8 mouse cellular contexts compared by ENCODE assay signal in genomic region chr4:21766171-21766862, GRCm38 (mm10). TPM values are rescaled to one million over a fixed set of nuclear protein-coding genes. Genes with fewer than 3 reads are reported as not detected.
DNase-seq lines count a peak whose midpoint lies in the region; ATAC-seq lines count a peak whose summit lies in the region.

No protein-coding gene starts in this region.

- H3K9me3 ChIP-seq in neural tube, embryonic 11.5 days (ENCODE audit: control insufficient read depth, low read length) = no peaks in the 10 kb centered on the region
- no peaks in the 10 kb centered on the region for H3K9me3 ChIP-seq in hindbrain, embryonic 14.5 days (ENCODE audit: control insufficient read depth, low read length)
- no peaks in the 10 kb centered on the region for H3K9me3 ChIP-seq in midbrain, embryonic 10.5 days (replicated peaks)

- H3K4me1 ChIP-seq in neural tube, embryonic 11.5 days (ENCODE audit: control insufficient read depth, insufficient read depth, low read length) = no peaks in the 10 kb centered on the region; the same call in 1 of the 2 replicates
- H3K4me1 ChIP-seq in hindbrain, embryonic 14.5 days (replicated peaks; ENCODE audit: control insufficient read depth, insufficient read depth, low read length) = no peaks in the 10 kb centered on the region
- peaks cover 9% of the 10 kb centered on the region for H3K4me1 ChIP-seq in midbrain, embryonic 10.5 days

- no peak overlapping the region for H3K27ac ChIP-seq in neural tube, embryonic 11.5 days (ENCODE audit: low read depth, low read length)
- peak overlapping the region; percentile 10 for H3K27ac ChIP-seq in hindbrain, embryonic 14.5 days
- H3K27ac ChIP-seq in midbrain, embryonic 10.5 days (replicated peaks) = peak overlapping the region; percentile 81

- no peaks in the 10 kb centered on the region for H3K27me3 ChIP-seq in neural tube, embryonic 11.5 days (ENCODE audit: control insufficient read depth, insufficient read depth, low read length)
- H3K27me3 ChIP-seq in hindbrain, embryonic 14.5 days (ENCODE audit: control insufficient read depth, insufficient read depth, low read length) = no peaks in the 10 kb centered on the region
- no peaks in the 10 kb centered on the region for H3K27me3 ChIP-seq in midbrain, embryonic 10.5 days (ENCODE audit: low read depth, poor library complexity, severe bottlenecking)

- peak overlapping the region; percentile 49 for H3K4me3 ChIP-seq in neural tube, embryonic 11.5 days (ENCODE audit: low read depth, low read length)
- peak overlapping the region; percentile 49 for H3K4me3 ChIP-seq in hindbrain, embryonic 14.5 days (replicated peaks; ENCODE audit: low read length)
- peak overlapping the region; percentile 66 for H3K4me3 ChIP-seq in midbrain, embryonic 10.5 days

- peak; percentile 46 for ATAC-seq in cerebellum, adult (ENCODE audit: insufficient number of reproducible peaks, low FRiP score, low TSS enrichment)
- ATAC-seq in neural tube, embryonic 11.5 days (ENCODE audit: insufficient read depth, low FRiP score, low TSS enrichment) = peak; percentile 29; the same call in 1 of the 2 replicates
- ATAC-seq in hindbrain, embryonic 14.5 days (ENCODE audit: low FRiP score) = 0 out of 2 replicates have a peak, but pooled peaks have one; percentile 22

- H3K4me2 ChIP-seq in neural tube, embryonic 11.5 days (ENCODE audit: low read depth) = peak overlapping the region; percentile 52
- H3K4me2 ChIP-seq in hindbrain, embryonic 14.5 days (replicated peaks) = peak overlapping the region; percentile 68

- DNase-seq in cerebellum, adult 11 months = no peak
- DNase-seq in neural tube, embryonic 11.5 days (ENCODE audit: low spot score) = no peak
- no peak for DNase-seq in neural tube, embryonic 10.5 days (ENCODE audit: extremely low spot score, low spot score)
- DNase-seq in hindbrain, embryonic 14.5 days (ENCODE audit: low spot score) = no peak
- DNase-seq in midbrain, embryonic 10.5 days (ENCODE audit: low spot score) = no peak
- no peak for DNase-seq in ovary, postnatal 10 days (ENCODE audit: low spot score)
- DNase-seq in spleen, postnatal 14 days (ENCODE audit: low spot score in 2 of 2) = no peak

- 22% methylated on average over 14 of the region's 14 CpGs for WGBS in neural tube, embryonic 11.5 days
- 14% methylated on average over 14 of the region's 14 CpGs for WGBS in hindbrain, embryonic 14.5 days
- 23% methylated on average over 14 of the region's 14 CpGs for whole genome bisulfite sequencing in midbrain, embryonic 10.5 days

- peak overlapping the region; percentile 64 for H3K9ac ChIP-seq in neural tube, embryonic 11.5 days (ENCODE audit: low read length)
- peak overlapping the region; percentile 57 for H3K9ac ChIP-seq in hindbrain, embryonic 14.5 days

- H3K36me3 ChIP-seq in neural tube, embryonic 11.5 days (ENCODE audit: control insufficient read depth, insufficient read depth, low read length) = no peaks in the 10 kb centered on the region
- no peaks in the 10 kb centered on the region for H3K36me3 ChIP-seq in hindbrain, embryonic 14.5 days (replicated peaks; ENCODE audit: control insufficient read depth, insufficient read depth)
- peaks cover 4% of the 10 kb centered on the region; the same call in 1 of the 2 replicates for H3K36me3 ChIP-seq in midbrain, embryonic 10.5 days

RNA-seq across cellular contexts. Expression of gene Usp45, which starts 0.6 kb away (rescaled TPM):
- polyA plus RNA-seq in neural tube, embryonic 11.5 days (2014; fragmentation: Nextera tagmentation; extraction: Ambion mirVana) = 10.7 and 15.2 TPM in 2 replicates
- polyA plus RNA-seq in hindbrain, embryonic 14.5 days (2014; fragmentation: Nextera tagmentation; extraction: Ambion mirVana) = 8.2 and 8.5 TPM in 2 replicates
- polyA plus RNA-seq in midbrain, embryonic 10.5 days (2016; fragmentation: Nextera tagmentation; extraction: Ambion mirVana) = 10.5 and 10.9 TPM in 2 replicates

RNA-seq across cellular contexts. Expression of gene Tstd3, which starts 0.7 kb away (rescaled TPM):
- polyA plus RNA-seq in neural tube, embryonic 11.5 days (2014; fragmentation: Nextera tagmentation; extraction: Ambion mirVana) = 23.0 and 27.5 TPM in 2 replicates
- polyA plus RNA-seq in hindbrain, embryonic 14.5 days (2014; fragmentation: Nextera tagmentation; extraction: Ambion mirVana) = 23.8 and 25.2 TPM in 2 replicates
- 27.3 and 29.3 TPM in 2 replicates for polyA plus RNA-seq in midbrain, embryonic 10.5 days (2016; fragmentation: Nextera tagmentation; extraction: Ambion mirVana)

RNA-seq across cellular contexts. Expression of gene Ccnc, which starts 38.8 kb away (rescaled TPM):
- polyA plus RNA-seq in neural tube, embryonic 11.5 days (2014; fragmentation: Nextera tagmentation; extraction: Ambion mirVana) = 68.5 and 79.5 TPM in 2 replicates
- 71.7 and 73.7 TPM in 2 replicates for polyA plus RNA-seq in hindbrain, embryonic 14.5 days (2014; fragmentation: Nextera tagmentation; extraction: Ambion mirVana)
- 67.5 and 67.9 TPM in 2 replicates for polyA plus RNA-seq in midbrain, embryonic 10.5 days (2016; fragmentation: Nextera tagmentation; extraction: Ambion mirVana)
